Mouse (Mus musculus): ENCODE data around the gene Galnt2. TPM values are rescaled to one million over a fixed set of nuclear protein-coding genes. Genes with fewer than 3 reads are reported as not detected.

Gene Galnt2
- polyA plus RNA-seq, 1 experiment from 2014 or later = 93.8 TPM

GRCm38 (mm10) chr8:124343151-124343550, 112.0 kb downstream of the Galnt2 start:
- no peak overlapping the region for H3K9ac ChIP-seq
- no peak overlapping the region for H3K27ac ChIP-seq
- H3K9me3 ChIP-seq = no peaks in the 10 kb centered on the region
- H3K27me3 ChIP-seq (replicated peaks) = no peaks in the 10 kb centered on the region
- peaks cover 15% of the 10 kb centered on the region for H3K4me1 ChIP-seq
- H3K4me2 ChIP-seq (replicated peaks) = no peak overlapping the region
- H3K36me3 ChIP-seq = peaks cover 68% of the 10 kb centered on the region
- WGBS = 96% methylated on average over 15 of the region's 15 CpGs
- no peak overlapping the region for H3K4me3 ChIP-seq
- ATAC-seq (ENCODE audit: low FRiP score, low read depth) = no peak

GRCm38 (mm10) chr8:124343991-124344390, 112.8 kb downstream of the Galnt2 start:
- peaks cover 59% of the 10 kb centered on the region for H3K36me3 ChIP-seq
- WGBS = 85% methylated on average over 12 of the region's 12 CpGs

GRCm38 (mm10) chr8:124345098-124345497, 113.9 kb downstream of the Galnt2 start:
- Histone ChIP-seq H3K4me1 (peaks cover 10% of the 10 kb centered on the region), H3K9ac (no peak overlapping the region), H3K36me3 (peaks cover 52% of the 10 kb centered on the region), H3K4me3 (no peak overlapping the region), H3K4me2 (replicated peaks) (no peak overlapping the region), H3K27ac (no peak overlapping the region), H3K27me3 (replicated peaks) (no peaks in the 10 kb centered on the region), H3K9me3 (no peaks in the 10 kb centered on the region)
- ATAC-seq (ENCODE audit: low FRiP score, low read depth) = no peak
- 85% methylated on average over 10 of the region's 10 CpGs for WGBS

More at GRCm38 (mm10) chr8:124343991-124344390, 112.8 kb downstream of the Galnt2 start:
- ATAC-seq (ENCODE audit: low FRiP score, low read depth) = no peak
- H3K4me1 ChIP-seq = peaks cover 15% of the 10 kb centered on the region
- H3K4me2 ChIP-seq (replicated peaks) = no peak overlapping the region
- H3K4me3 ChIP-seq = no peak overlapping the region
- H3K27me3 ChIP-seq (replicated peaks) = no peaks in the 10 kb centered on the region
- no peak overlapping the region for H3K27ac ChIP-seq
- no peak overlapping the region for H3K9ac ChIP-seq
- H3K9me3 ChIP-seq = no peaks in the 10 kb centered on the region

DNA sequence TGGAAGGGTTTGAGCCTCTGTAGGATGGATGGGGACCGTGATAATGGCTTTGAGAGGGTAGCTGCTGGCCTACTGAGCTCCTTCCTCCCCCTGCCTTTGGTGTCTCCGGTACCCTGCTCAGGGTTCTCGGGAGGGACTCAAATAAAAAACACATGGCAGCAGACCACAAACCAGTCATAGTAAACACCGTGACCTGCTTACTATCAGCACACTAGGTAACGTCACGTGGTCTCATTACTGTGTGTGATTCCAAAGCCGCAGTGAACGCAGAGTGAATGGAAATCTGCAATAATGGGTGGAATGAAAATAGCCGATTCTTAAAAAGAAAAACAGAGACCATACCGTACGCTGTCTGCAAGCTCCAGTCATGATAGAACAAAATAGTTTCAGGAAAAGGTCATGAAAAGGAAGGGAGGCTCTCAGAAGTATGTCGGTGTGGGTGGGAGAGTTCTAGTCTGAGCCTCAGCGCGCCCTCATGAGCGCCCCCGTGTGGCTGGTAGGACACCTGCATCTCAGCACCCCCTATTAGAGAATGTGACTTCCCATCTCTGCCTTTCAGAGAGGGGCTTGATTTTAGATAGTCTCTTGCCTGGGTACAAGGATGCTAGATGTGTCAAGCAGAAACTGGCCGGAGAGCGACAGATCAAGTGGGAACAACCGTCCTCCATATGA, 115.8 kb downstream of the Galnt2 start:
- Histone ChIP-seq H3K9ac (no peak overlapping the region), H3K4me3 (no peak overlapping the region), H3K9me3 (no peaks in the 10 kb centered on the region), H3K27me3 (replicated peaks) (no peaks in the 10 kb centered on the region), H3K4me1 (peaks cover 4% of the 10 kb centered on the region; the same call in 1 of the 2 replicates), H3K27ac (no peak overlapping the region), H3K4me2 (replicated peaks) (no peak overlapping the region), H3K36me3 (peaks cover 33% of the 10 kb centered on the region)
- WGBS = 50% methylated on average over 19 of the region's 19 CpGs
- no peak for ATAC-seq (ENCODE audit: low FRiP score, low read depth)

DNA sequence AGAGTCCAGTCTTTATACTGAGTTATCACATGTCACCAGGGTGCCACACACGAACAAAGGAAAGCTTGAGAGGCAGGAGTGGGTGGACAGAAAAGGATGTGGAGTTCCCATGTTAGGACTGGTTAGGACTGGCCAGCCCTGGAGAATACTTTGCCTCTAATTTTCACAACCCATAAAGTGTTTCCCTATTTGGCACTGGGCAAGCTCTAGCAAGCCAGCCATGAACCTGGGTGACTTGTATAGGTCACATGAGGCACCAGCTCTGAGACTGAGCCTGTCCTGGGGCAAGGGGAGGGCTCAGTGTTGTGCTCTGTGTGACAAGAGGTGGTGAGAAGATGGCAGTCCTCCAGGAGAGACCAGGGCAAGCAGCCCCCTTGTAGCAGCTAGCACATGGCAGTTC, 116.9 kb downstream of the Galnt2 start:
- Histone ChIP-seq H3K4me1 (peaks cover 4% of the 10 kb centered on the region; the same call in 1 of the 2 replicates), H3K4me3 (no peak overlapping the region), H3K9me3 (no peaks in the 10 kb centered on the region), H3K27ac (no peak overlapping the region), H3K27me3 (replicated peaks) (no peaks in the 10 kb centered on the region), H3K9ac (no peak overlapping the region), H3K4me2 (replicated peaks) (no peak overlapping the region), H3K36me3 (peaks cover 23% of the 10 kb centered on the region)
- no peak for ATAC-seq (ENCODE audit: low FRiP score, low read depth)
- WGBS = 65% methylated on average over 1 of the region's 1 CpGs

GRCm38 (mm10) chr8:124349663-124350062, 118.5 kb downstream of the Galnt2 start:
- Histone ChIP-seq H3K4me1 (peaks cover 4% of the 10 kb centered on the region; the same call in 1 of the 2 replicates), H3K9me3 (no peaks in the 10 kb centered on the region), H3K4me2 (replicated peaks) (no peak overlapping the region; the same call in 1 of the 2 replicates), H3K4me3 (no peak overlapping the region), H3K9ac (no peak overlapping the region), H3K27me3 (replicated peaks) (no peaks in the 10 kb centered on the region), H3K27ac (no peak overlapping the region), H3K36me3 (peaks cover 7% of the 10 kb centered on the region)
- ATAC-seq (ENCODE audit: low FRiP score, low read depth) = peak; percentile 46; the same call in 1 of the 2 replicates
- WGBS = 38% methylated on average over 7 of the region's 7 CpGs

GRCm38 (mm10) chr8:124351636-124352035, 120.4 kb downstream of the Galnt2 start:
- H3K4me1 ChIP-seq = peaks cover 3% of the 10 kb centered on the region; the same call in 1 of the 2 replicates
- no peaks in the 10 kb centered on the region for H3K36me3 ChIP-seq
- no peak overlapping the region for H3K27ac ChIP-seq
- H3K27me3 ChIP-seq (replicated peaks) = no peaks in the 10 kb centered on the region
- H3K4me3 ChIP-seq = no peak overlapping the region
- no peak overlapping the region for H3K9ac ChIP-seq
- H3K4me2 ChIP-seq (replicated peaks) = no peak overlapping the region
- no peak for ATAC-seq (ENCODE audit: low FRiP score, low read depth)
- H3K9me3 ChIP-seq = no peaks in the 10 kb centered on the region
- WGBS = 69% methylated on average over 5 of the region's 5 CpGs

DNA sequence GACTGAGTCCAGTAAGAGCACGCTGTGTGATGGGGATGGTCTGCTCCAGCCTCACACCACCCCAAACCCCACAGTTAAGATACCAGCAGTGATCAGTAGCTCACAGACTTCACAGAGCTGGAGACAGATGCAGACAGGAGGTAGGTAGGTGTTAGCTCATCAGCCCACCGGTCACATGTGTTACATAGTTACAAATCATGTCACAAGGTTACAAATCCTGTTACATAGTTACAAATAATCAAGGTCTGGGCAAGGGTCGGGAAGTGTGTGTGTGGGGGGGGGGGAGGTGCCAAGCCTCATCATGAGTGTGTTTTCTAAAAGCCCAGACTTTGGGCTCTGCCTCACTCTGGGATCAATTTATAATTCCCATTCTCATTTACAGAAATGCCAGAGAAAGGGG, 129.7 kb downstream of the Galnt2 start:
- 78% methylated on average over 3 of the region's 3 CpGs for WGBS
- no peak overlapping the region for H3K4me2 ChIP-seq (replicated peaks)
- H3K27me3 ChIP-seq (replicated peaks) = no peaks in the 10 kb centered on the region
- no peak overlapping the region for H3K4me3 ChIP-seq
- H3K9me3 ChIP-seq = peaks cover 7% of the 10 kb centered on the region
- H3K27ac ChIP-seq = no peak overlapping the region
- ATAC-seq (ENCODE audit: low FRiP score, low read depth) = no peak
- no peak overlapping the region for H3K9ac ChIP-seq
- no peaks in the 10 kb centered on the region for H3K4me1 ChIP-seq
- no peaks in the 10 kb centered on the region for H3K36me3 ChIP-seq

DNA sequence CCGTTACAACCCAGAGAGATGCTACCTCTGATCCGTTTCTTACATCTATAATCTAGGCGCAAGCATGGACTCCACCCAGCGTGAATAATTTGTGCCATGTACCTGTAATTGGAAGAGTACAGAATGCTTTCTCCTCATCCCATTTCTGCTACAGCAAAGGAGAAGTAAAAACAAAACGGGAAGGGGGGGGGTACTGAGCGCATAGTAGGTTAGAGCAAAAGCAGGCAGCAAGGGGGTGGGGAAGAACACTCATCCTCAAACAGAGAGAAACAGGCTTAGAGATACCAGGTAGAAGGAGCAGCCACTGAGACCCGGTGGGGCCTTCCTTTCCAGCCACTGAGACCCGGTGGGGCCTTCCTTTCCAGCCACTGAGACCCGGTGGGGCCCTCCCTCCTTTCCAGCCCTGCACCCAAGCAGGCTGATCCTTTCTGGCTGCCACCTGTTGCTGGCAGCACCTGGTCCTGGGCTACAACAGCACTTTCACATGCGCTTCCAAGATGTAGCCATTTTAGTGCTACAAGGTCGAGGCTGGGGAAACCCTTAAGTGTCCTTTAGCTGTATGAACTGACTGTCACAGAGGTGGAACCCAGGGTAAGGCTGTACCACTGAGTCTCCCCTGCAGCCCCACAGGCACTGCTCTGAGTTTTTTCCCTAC, 130.7 kb downstream of the Galnt2 start:
- Histone ChIP-seq H3K4me2 (replicated peaks) (no peak overlapping the region), H3K9ac (no peak overlapping the region), H3K36me3 (no peaks in the 10 kb centered on the region; the same call in 1 of the 2 replicates), H3K27ac (no peak overlapping the region), H3K4me1 (no peaks in the 10 kb centered on the region), H3K4me3 (no peak overlapping the region), H3K27me3 (replicated peaks) (no peaks in the 10 kb centered on the region), H3K9me3 (peaks cover 7% of the 10 kb centered on the region)
- WGBS = 82% methylated on average over 11 of the region's 11 CpGs
- no peak for ATAC-seq (ENCODE audit: low FRiP score, low read depth)

- H3K9ac ChIP-seq = no peak overlapping the region
- 76% methylated on average over 7 of the region's 7 CpGs for WGBS
- no peak for ATAC-seq (ENCODE audit: low FRiP score, low read depth)
- no peaks in the 10 kb centered on the region for H3K4me1 ChIP-seq
- no peaks in the 10 kb centered on the region; the same call in 1 of the 2 replicates for H3K36me3 ChIP-seq
- no peak overlapping the region for H3K4me2 ChIP-seq (replicated peaks)
- no peaks in the 10 kb centered on the region for H3K27me3 ChIP-seq (replicated peaks)
- no peak overlapping the region for H3K4me3 ChIP-seq
- H3K27ac ChIP-seq = no peak overlapping the region
- H3K9me3 ChIP-seq = peaks cover 7% of the 10 kb centered on the region
Observed at GRCm38 (mm10) chr8:124362589-124362988, 131.4 kb downstream of the Galnt2 start.

- Histone ChIP-seq H3K4me2 (replicated peaks) (no peak overlapping the region), H3K27me3 (replicated peaks) (no peaks in the 10 kb centered on the region), H3K27ac (no peak overlapping the region), H3K9ac (no peak overlapping the region), H3K4me1 (no peaks in the 10 kb centered on the region), H3K9me3 (peaks cover 7% of the 10 kb centered on the region), H3K36me3 (no peaks in the 10 kb centered on the region; the same call in 1 of the 2 replicates), H3K4me3 (no peak overlapping the region)
- no peak for ATAC-seq (ENCODE audit: low FRiP score, low read depth)
- 94% methylated on average over 15 of the region's 15 CpGs for WGBS
Observed at GRCm38 (mm10) chr8:124363337-124363736, 132.1 kb downstream of the Galnt2 start.

- H3K36me3 ChIP-seq = peaks cover 3% of the 10 kb centered on the region; the same call in 1 of the 2 replicates
- 25% methylated on average over 8 of the region's 8 CpGs for WGBS
- H3K4me2 ChIP-seq (replicated peaks) = no peak overlapping the region
- H3K4me1 ChIP-seq = no peaks in the 10 kb centered on the region
- no peak for ATAC-seq (ENCODE audit: low FRiP score, low read depth)
- H3K4me3 ChIP-seq = no peak overlapping the region
- H3K27me3 ChIP-seq (replicated peaks) = no peaks in the 10 kb centered on the region
- H3K9me3 ChIP-seq = no peaks in the 10 kb centered on the region
- H3K9ac ChIP-seq = no peak overlapping the region
- H3K27ac ChIP-seq = no peak overlapping the region
Observed at GRCm38 (mm10) chr8:124368213-124368612, 137.0 kb downstream of the Galnt2 start.
